Mouse (Mus musculus) myocyte (in vitro differentiated cells): ENCODE measurements around the gene Ndufa3. TPM values are rescaled to one million over a fixed set of nuclear protein-coding genes. Genes with fewer than 3 reads are reported as not detected.

Experiments
- H3K27me3 ChIP-seq: one replicate; pipeline ENCODE4 v1.6.1; 2011; ENCODE audit not compliant: control insufficient read depth, insufficient read depth, insufficient read length
- H3K36me3 ChIP-seq: one replicate; pipeline ENCODE4 v1.6.1; 2011; ENCODE audit not compliant: control insufficient read depth, insufficient read depth
- H3K4me2 ChIP-seq: one replicate; pipeline ENCODE4 v1.6.1; 2011; ENCODE audit warnings: low read depth, control low read depth
- H3K4me3 ChIP-seq: one replicate; pipeline ENCODE4 v1.5.1; 2011; ENCODE audit warnings: mild to moderate bottlenecking, control low read depth, moderate library complexity
- H3K79me2 ChIP-seq: one replicate; pipeline ENCODE4 v1.6.1; 2011; ENCODE audit not compliant: control insufficient read depth, insufficient read depth
- H3ac ChIP-seq: one replicate; pipeline ENCODE4 v1.6.1; 2011; ENCODE audit not compliant: control insufficient read depth, insufficient read length
- CEBPB ChIP-seq: IDR thresholded peaks from 2 replicates; pipeline ENCODE4 v1.6.1; 2011; ENCODE audit warnings: mild to moderate bottlenecking, moderate library complexity; ENCODE audit not compliant: poor library complexity, insufficient read depth, severe bottlenecking
- E2F4 ChIP-seq: IDR thresholded peaks from one replicate; pipeline ENCODE4 v1.6.1; 2011; ENCODE audit warnings: mild to moderate bottlenecking, control low read depth, moderate library complexity; ENCODE audit not compliant: insufficient read depth
- MAX ChIP-seq: IDR thresholded peaks from one replicate; pipeline ENCODE4 v1.6.1; 2011; ENCODE audit warnings: low read depth, mild to moderate bottlenecking, control low read depth
- MYOD1 ChIP-seq, 3 experiments: IDR thresholded peaks; one replicate each; pipeline ENCODE4 v1.6.1; 2011; ENCODE audit warnings: control low read depth in 2 of 3, low read depth in 2 of 3, mild to moderate bottlenecking in 2 of 3, moderate library complexity in 1 of 3; ENCODE audit not compliant: insufficient read length in 2 of 3, control insufficient read depth in 1 of 3
- MYOG ChIP-seq, 3 experiments: IDR thresholded peaks; one replicate each; pipeline ENCODE4 v1.6.1; 2011; ENCODE audit warnings: control low read depth in 2 of 3, low read depth in 2 of 3, mild to moderate bottlenecking in 2 of 3; ENCODE audit not compliant: insufficient read length in 2 of 3, control insufficient read depth in 1 of 3, insufficient read depth in 1 of 3
- POLR2A ChIP-seq: IDR thresholded peaks from one replicate; pipeline ENCODE4 v1.6.1; 2011; ENCODE audit warnings: low read depth, mild to moderate bottlenecking, control low read depth, moderate library complexity; ENCODE audit not compliant: insufficient read length
- POLR2AphosphoS2 ChIP-seq: IDR thresholded peaks from one replicate; pipeline ENCODE4 v1.6.1; 2011; ENCODE audit warnings: low read depth, control low read depth; ENCODE audit not compliant: insufficient read length
- REST ChIP-seq: IDR thresholded peaks from one replicate; pipeline ENCODE4 v1.6.1; 2011; ENCODE audit warnings: mild to moderate bottlenecking, control low read depth, moderate library complexity; ENCODE audit not compliant: insufficient read depth, insufficient read length
- SRF ChIP-seq: IDR thresholded peaks from one replicate; pipeline ENCODE4 v1.6.1; 2011; ENCODE audit warnings: low read depth; ENCODE audit not compliant: control insufficient read depth, insufficient read length
- TCF12 ChIP-seq: IDR thresholded peaks from one replicate; pipeline ENCODE4 v1.6.1; 2011; ENCODE audit warnings: mild to moderate bottlenecking, control low read depth; ENCODE audit not compliant: poor library complexity, insufficient read depth, severe bottlenecking
- TCF3 ChIP-seq: IDR thresholded peaks from one replicate; pipeline ENCODE4 v1.6.1; 2011; ENCODE audit warnings: low read depth, control low read depth; ENCODE audit not compliant: insufficient read length
- USF1 ChIP-seq: IDR thresholded peaks from one replicate; pipeline ENCODE4 v1.6.1; 2011; ENCODE audit warnings: low read depth, mild to moderate bottlenecking, control low read depth, moderate library complexity
- polyA plus RNA-seq: library from polyadenylated mRNA; unstranded; fragments of >200 nt; fragmentation: generic; extraction: Trizol; gene quantifications from one replicate; pipeline ENCODE4 v1.2.1, GENCODE M21; 2012; ENCODE audit warnings: missing spikeins

Ndufa3 gene
- polyA plus RNA-seq, 1 experiment: 537 TPM

DNA sequence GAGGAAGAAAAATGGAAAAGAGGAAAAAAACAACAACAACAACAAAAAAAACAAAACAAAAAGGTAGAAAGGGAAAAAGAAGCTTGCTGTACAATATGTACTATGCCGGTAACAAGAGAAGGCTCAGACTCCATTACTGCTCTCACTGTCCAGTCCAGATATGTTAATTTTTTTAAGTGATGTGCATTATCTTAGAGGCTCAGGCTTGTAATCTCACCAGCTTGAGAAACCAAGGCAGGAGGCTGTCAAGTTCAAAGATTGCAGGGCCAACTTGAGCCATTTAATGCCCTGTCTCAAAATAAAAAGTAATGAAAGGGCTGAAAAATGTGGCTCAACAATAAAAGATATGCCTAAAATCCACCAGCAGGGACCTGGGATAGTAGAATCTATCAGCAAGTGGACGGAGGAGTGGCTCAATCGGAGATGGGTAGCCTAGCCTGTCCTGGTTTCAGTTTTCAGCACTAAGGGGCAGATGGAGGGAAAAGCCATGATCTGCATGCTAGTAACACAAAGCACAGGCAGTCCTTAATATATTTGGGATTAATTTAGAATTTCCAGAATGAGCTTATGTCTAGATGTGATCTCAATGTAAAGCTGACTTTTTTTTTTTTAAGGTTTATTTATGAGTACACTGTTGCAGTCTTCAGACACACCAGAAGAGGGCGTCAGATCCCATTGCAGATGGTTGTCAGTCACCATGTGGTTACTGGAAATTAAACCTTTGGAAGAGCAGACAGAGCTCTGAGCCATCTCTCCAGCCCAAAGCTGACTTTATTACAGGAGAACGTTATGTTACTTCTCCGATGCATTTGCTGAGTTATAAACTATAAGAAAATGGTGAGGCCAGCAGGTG lies 558 bp upstream of the Ndufa3 start:
- peaks cover 13% of the 10 kb centered on the region for H3K27me3 ChIP-seq
- peak overlapping the region; percentile 38 for H3ac ChIP-seq
- no peaks in the 10 kb centered on the region for H3K36me3 ChIP-seq
- no peak for TF ChIP-seq MAX
- TF ChIP-seq POLR2A: no peak
- no peak for TF ChIP-seq REST
- TF ChIP-seq TCF12: no peak
- TF ChIP-seq MYOG (IDR thresholded peaks at IDR 0.05; ENCODE audit: control insufficient read depth in 1 of 3, insufficient read depth in 1 of 3, insufficient read length in 2 of 3, low read depth in 2 of 3): no peak
- peaks cover 12% of the 10 kb centered on the region for H3K79me2 ChIP-seq
- H3K4me2 ChIP-seq: peak overlapping the region; percentile 3
- peak overlapping the region; percentile 64 for H3K4me3 ChIP-seq

DNA sequence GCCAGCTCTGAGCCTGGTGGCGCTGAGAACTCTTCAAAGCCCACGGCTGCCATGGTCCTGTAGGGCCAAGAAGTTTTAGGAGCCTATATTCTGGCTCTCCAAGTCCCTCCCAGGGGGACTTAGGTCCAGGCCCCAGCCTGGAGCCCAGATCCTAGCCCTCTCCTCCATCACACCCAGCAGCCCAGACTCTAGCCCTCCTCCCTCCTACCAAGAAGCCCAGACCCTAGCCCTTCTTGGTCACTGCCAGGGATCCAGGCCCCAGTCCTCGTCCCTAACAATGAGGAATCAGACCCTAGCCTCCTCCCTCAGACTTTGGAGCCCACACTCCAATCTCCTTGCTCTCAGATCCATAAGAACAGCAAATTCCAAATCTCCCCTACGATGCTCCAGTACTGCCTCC lies 11.9 kb downstream of the Ndufa3 start:
- no peak for TF ChIP-seq REST
- no peak for TF ChIP-seq POLR2A
- no peak for TF ChIP-seq MYOD1 (IDR thresholded peaks at IDR 0.05; ENCODE audit: control insufficient read depth in 1 of 3, insufficient read length in 2 of 3, low read depth in 2 of 3)
- TF ChIP-seq MAX: no peak
- no peak for TF ChIP-seq POLR2AphosphoS2
- TF ChIP-seq MYOG (IDR thresholded peaks at IDR 0.05; ENCODE audit: control insufficient read depth in 1 of 3, insufficient read depth in 1 of 3, insufficient read length in 2 of 3, low read depth in 2 of 3): no peak
- TF ChIP-seq TCF3: no peak
- TF ChIP-seq E2F4: no peak
- TF ChIP-seq SRF: no peak
- TF ChIP-seq USF1: no peak
- TF ChIP-seq TCF12: no peak
- no peak for TF ChIP-seq CEBPB
- Histone ChIP-seq H3K4me3 (peak overlapping the region; percentile 69), H3K36me3 (peaks cover 8% of the 10 kb centered on the region), H3K79me2 (peaks cover 35% of the 10 kb centered on the region), H3K27me3 (no peaks in the 10 kb centered on the region), H3K4me2 (peak overlapping the region; percentile 94), H3ac (peak overlapping the region; percentile 82)

DNA sequence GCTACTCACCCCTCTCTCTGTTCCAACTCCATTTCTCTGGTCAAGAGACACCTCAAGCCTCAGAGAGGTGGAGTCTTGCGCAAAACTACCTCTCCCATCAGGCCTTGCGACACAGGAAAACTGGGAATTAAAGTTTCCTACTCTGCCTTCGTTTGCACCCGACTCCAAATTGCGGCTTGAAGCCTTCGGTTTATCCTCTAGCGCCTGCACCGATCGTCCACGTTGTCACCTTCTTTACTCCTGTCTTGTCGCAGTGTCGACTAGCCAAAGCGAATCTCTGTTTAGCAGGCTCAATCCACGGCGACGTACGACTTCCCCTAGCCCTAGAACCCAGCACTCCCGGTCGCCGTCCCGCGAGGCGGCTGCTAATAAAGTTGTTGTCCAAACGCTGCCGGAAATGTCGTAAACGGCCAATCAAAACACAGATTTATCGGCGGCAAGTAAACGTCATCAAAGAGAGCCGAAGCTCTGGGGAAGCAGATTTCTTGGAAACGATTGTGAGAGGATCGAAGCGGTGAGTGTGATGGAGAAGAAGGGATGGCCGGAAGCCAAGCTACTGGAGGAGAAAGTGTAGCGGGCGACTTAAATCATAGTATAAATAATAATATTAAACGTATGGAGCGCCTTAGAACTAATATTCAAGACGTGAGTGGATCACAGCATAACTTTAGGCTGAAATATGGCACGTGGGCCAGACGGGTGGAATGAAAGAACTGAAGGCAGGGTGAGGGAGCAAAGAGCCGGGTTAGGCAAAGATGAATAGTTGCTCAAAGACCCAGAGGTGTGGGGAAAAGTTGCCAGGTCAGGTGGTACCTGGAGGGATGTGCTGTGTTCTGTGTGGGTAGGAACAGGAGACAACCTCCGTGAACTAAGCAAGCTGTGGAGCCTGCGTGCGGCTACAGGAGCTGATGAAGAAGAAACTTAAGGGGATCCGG lies 12.6 kb downstream of the Ndufa3 start, which contains the start of the genes Tfpt and Prpf31:
Gene Tfpt, minus strand, starts transcription at position 387 of the 935 bp plus-strand sequence.
Gene Prpf31, plus strand, starts transcription at position 443 of the 935 bp plus-strand sequence.
- H3K4me2 ChIP-seq: peak within 1 kb of the TSS; percentile 94
- H3K4me3 ChIP-seq: peak within 1 kb of the TSS; percentile 69
- peak within 1 kb of the TSS; percentile 82 for H3ac ChIP-seq
- peak; percentile 25 for TF ChIP-seq POLR2A
- TF ChIP-seq TCF3: no peak
- no peak for TF ChIP-seq REST
- no peak for TF ChIP-seq MYOG (IDR thresholded peaks at IDR 0.05; ENCODE audit: control insufficient read depth in 1 of 3, insufficient read depth in 1 of 3, insufficient read length in 2 of 3, low read depth in 2 of 3)
- no peak for TF ChIP-seq MAX
- no peak for TF ChIP-seq TCF12
- TF ChIP-seq E2F4: peak; percentile 65
- TF ChIP-seq CEBPB: peak; percentile 46; the same call in 1 of the 2 replicates
- TF ChIP-seq MYOD1 (IDR thresholded peaks at IDR 0.05; ENCODE audit: control insufficient read depth in 1 of 3, insufficient read length in 2 of 3, low read depth in 2 of 3): no peak
- peak; percentile 70 for TF ChIP-seq SRF
- no peak for TF ChIP-seq POLR2AphosphoS2
- H3K36me3 ChIP-seq: peaks cover 8% of the 10 kb centered on the region
- H3K27me3 ChIP-seq: no peaks in the 10 kb centered on the region
- peaks cover 35% of the 10 kb centered on the region for H3K79me2 ChIP-seq

DNA sequence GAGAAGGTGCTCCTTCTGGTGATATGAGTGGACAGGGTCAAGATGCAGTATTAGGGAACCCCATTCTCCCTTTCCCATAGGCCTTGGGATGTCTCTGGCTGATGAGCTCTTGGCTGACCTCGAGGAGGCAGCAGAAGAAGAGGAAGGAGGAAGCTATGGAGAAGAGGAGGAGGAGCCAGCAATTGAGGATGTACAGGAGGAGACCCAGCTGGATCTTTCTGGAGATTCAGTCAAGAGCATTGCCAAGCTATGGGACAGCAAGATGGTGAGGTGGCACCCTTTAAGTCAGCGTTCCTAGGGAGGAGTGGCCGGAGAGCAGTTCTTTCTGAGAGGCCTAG lies 13.3 kb downstream of the Ndufa3 start:
- TF ChIP-seq MAX (no peak), MYOG (IDR thresholded peaks at IDR 0.05; ENCODE audit: control insufficient read depth in 1 of 3, insufficient read depth in 1 of 3, insufficient read length in 2 of 3, low read depth in 2 of 3) (no peak), CEBPB (no peak), TCF3 (no peak)
- Histone ChIP-seq H3ac (no peak overlapping the region), H3K79me2 (peaks cover 35% of the 10 kb centered on the region), H3K27me3 (no peaks in the 10 kb centered on the region), H3K4me2 (peak overlapping the region; percentile 89), H3K4me3 (peak overlapping the region; percentile 69), H3K36me3 (peaks cover 12% of the 10 kb centered on the region)

DNA sequence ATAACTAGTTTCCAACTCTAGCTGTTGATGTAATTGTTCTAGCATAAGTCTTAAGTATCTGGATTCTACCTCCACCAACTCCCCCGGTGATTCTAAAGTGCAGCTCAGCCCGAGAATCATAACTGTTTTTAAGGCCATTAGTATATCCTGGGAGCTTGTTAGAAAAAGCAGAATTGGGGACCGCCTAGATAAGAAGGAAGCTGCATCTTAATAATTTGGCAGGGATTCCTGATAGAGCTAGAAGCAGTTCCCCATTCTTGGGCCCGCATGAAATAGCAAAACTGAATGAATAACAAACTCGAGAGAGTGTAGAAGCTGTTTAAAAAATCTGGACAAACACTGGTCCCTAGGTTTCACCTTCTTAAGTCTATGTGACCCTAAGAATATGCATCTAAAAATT lies 26.2 kb downstream of the Ndufa3 start:
- Histone ChIP-seq H3ac (no peak overlapping the region), H3K4me2 (no peak overlapping the region), H3K4me3 (no peak overlapping the region), H3K79me2 (peaks cover 29% of the 10 kb centered on the region), H3K36me3 (no peaks in the 10 kb centered on the region), H3K27me3 (no peaks in the 10 kb centered on the region)
- no peak for TF ChIP-seq CEBPB
- no peak for TF ChIP-seq REST
- TF ChIP-seq TCF12: no peak
- TF ChIP-seq SRF: no peak
- no peak for TF ChIP-seq MAX
- TF ChIP-seq POLR2A: no peak
- no peak for TF ChIP-seq POLR2AphosphoS2
- no peak for TF ChIP-seq E2F4
- TF ChIP-seq MYOG (IDR thresholded peaks at IDR 0.05; ENCODE audit: control insufficient read depth in 1 of 3, insufficient read depth in 1 of 3, insufficient read length in 2 of 3, low read depth in 2 of 3): no peak
- no peak for TF ChIP-seq TCF3
- no peak for TF ChIP-seq MYOD1 (IDR thresholded peaks at IDR 0.05; ENCODE audit: control insufficient read depth in 1 of 3, insufficient read length in 2 of 3, low read depth in 2 of 3)
- TF ChIP-seq USF1: no peak
